Mouse (Mus musculus) liver, embryonic 14.5 days (tissue): ENCODE measurements around the gene Ift27.

Source experiments
- CTCF ChIP-seq: IDR thresholded peaks from 2 replicates; pipeline ENCODE4 v1.5.1; 2016; ENCODE audit warnings: antibody characterized with exemption, low read depth, control low read depth
- EP300 ChIP-seq: IDR thresholded peaks from 2 replicates; pipeline ENCODE4 v1.6.1; 2016; ENCODE audit warnings: antibody characterized with exemption, low read depth

GRCm38 (mm10) chr15:78157330-78157729 is 16.6 kb downstream of the Ift27 start:
- TF ChIP-seq CTCF (no peak), EP300 (no peak)
